Mouse (Mus musculus) forebrain, postnatal 0 days (tissue): ENCODE results near the gene Foxo3. TPM values are rescaled to one million over a fixed set of nuclear protein-coding genes. Genes with fewer than 3 reads are reported as not detected.

Experiments
- ATAC-seq: fragments of 200-750 bp; cut with Nextera tagmentation; 2 replicates; pipeline ENCODE4 v1.8.0; 2017; ENCODE audit warnings: mild to moderate bottlenecking, moderate library complexity
- DNase-seq: peaks from one replicate; pipeline ENCODE4 v3.0.0-alpha.2; 2015
- H3K27ac ChIP-seq: fragments of 300-500 bp; sonication (generic); 2 replicates; pipeline ENCODE4 v1.5.1; 2014; ENCODE audit warnings: low read depth, mild to moderate bottlenecking, antibody characterized with exemption, low read length, moderate library complexity, mixed read lengths
- H3K27me3 ChIP-seq: fragments of 300-500 bp; sonication (generic); 2 replicates; pipeline ENCODE4 v1.6.1; 2014; ENCODE audit warnings: mild to moderate bottlenecking, low read length, mixed read lengths; ENCODE audit not compliant: insufficient read depth
- H3K36me3 ChIP-seq: fragments of 300-500 bp; sonication (generic); 2 replicates; pipeline ENCODE4 v1.6.1; 2014; ENCODE audit warnings: mild to moderate bottlenecking, moderate library complexity; ENCODE audit not compliant: insufficient read depth
- H3K4me1 ChIP-seq: fragments of 300-500 bp; sonication (generic); 2 replicates; pipeline ENCODE4 v1.6.1; 2014; ENCODE audit warnings: antibody characterized with exemption; ENCODE audit not compliant: insufficient read depth
- H3K4me2 ChIP-seq: fragments of 300-500 bp; sonication (generic); 2 replicates; pipeline ENCODE4 v1.6.1; 2014; ENCODE audit warnings: low read depth, mild to moderate bottlenecking, moderate library complexity
- H3K4me3 ChIP-seq: fragments of 300-500 bp; sonication (generic); 2 replicates; pipeline ENCODE4 v1.5.1; 2014; ENCODE audit warnings: low read depth, low read length, mixed read lengths
- H3K9ac ChIP-seq: fragments of 300-500 bp; sonication (generic); 2 replicates; pipeline ENCODE4 v1.6.1; 2014; ENCODE audit warnings: mild to moderate bottlenecking
- H3K9me3 ChIP-seq: fragments of 300-500 bp; sonication (generic); 2 replicates; pipeline ENCODE4 v1.6.1; 2016; ENCODE audit warnings: low read length
- CTCF ChIP-seq: sonication (generic); IDR thresholded peaks from 2 replicates; pipeline ENCODE4 v1.5.1; 2016; ENCODE audit warnings: antibody characterized with exemption, control low read depth, low read depth
- WGBS: fragments of 180-500 bp; shearing (Covaris S2); extraction: QIAGEN DNeasy Blood & Tissue Kit; methylation state at CpG from one replicate; pipeline ENCODE4 v1.1.7; 2014; 5-methylcytosine and 5-hydroxymethylcytosine counted together
- polyA plus RNA-seq: library from polyadenylated mRNA; unstranded; fragments of >200 nt; fragmentation: Nextera tagmentation; extraction: Ambion mirVana; gene quantifications from 2 replicates; pipeline ENCODE4 v1.2.1, GENCODE M21; 2015
- total RNA-seq: library from RNA; depleted of rRNA; stranded (reverse); fragments of >200 nt; gene quantifications from 2 replicates; pipeline ENCODE4 v1.2.3, GENCODE M21; 2014

Foxo3 gene
- total and polyA plus RNA-seq, 2 experiments from 2014 or later: 6.5 to 29.1 TPM

DNA sequence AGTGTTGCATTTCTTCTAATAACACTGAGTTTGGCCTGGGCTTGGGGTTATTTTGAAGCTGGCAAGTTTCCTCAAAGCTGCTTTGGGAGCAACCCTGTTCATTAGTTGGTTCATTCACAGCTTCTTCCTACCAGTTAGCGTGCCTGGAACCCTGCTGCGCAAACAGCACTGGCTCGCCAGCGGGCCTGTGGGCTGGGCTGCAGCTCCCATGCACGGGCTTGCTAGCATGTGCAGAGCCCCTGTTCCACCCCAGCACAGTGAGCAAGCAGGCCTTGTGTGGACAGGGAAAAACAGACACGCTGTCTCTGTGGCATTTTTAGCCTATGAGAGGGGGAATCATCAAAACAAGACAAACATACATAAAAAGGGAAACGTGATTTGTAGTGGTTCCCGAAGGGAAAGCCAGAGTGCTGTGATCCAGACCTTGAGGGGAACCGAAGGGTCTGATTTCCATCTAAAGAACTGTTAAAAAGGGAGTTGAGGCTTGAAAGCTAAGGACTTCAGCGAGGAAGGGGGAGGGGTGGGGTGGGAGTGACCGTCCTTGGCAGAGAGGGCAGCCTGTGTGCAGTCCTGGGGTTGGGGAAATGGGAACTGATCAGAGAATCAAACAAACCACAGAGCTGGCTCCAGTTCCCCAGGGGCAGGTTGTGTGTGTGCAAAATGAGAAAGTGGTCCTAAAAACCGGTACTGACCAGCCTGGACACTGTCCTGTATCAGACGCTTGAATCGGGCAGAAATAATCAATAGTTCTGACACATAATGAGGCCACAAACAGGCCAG, 123.9 kb downstream of the Foxo3 start:
- Histone ChIP-seq H3K4me3 (no peak overlapping the region), H3K4me2 (no peak overlapping the region), H3K36me3 (no peaks in the 10 kb centered on the region), H3K9ac (no peak overlapping the region), H3K9me3 (no peaks in the 10 kb centered on the region), H3K4me1 (no peaks in the 10 kb centered on the region), H3K27me3 (no peaks in the 10 kb centered on the region), H3K27ac (no peak overlapping the region)
- no peak for TF ChIP-seq CTCF
- WGBS: 29% methylated on average over 14 of the region's 14 CpGs
- DNase-seq: peak; percentile 32
- ATAC-seq: peak; percentile 59; the same call in 1 of the 2 replicates

DNA sequence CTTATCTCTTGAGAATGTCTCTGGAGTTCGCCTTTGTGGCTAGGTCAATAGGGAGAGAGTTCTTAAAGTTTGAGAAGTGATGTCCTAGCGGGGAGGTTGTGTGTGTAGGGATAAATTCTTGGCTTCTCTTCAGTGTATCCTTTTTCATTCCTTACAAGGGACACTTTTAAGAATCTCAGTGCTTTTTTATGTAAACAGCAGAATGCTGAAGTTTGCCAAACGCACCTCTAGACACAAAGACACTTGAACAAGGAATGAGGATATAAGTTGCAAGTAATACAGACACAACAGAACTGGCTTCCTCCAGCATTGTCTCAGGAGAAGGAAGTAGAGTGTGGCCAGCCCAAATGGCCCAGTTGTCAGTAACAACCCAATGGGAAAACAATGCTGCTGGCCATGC, 126.8 kb downstream of the Foxo3 start:
- H3K9me3 ChIP-seq: no peaks in the 10 kb centered on the region

DNA sequence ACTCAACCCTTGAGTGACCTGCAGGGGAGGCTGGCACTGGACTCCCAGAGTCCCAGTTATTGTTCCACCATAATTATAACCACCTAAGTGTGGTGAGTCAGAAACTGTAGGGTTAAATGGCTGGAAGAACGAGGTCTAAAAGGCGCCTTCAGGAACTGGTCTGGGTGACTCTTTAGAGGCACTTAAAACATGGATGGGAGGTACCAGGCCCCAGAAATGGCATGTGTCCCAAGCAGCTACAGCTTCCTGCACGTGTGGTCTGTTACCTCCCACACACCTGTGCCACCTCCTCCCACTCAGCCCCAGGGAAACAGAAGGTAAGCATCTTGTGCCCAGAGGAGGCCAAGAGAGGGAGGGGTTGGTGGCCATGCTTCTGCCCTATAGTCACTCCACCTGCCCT, 128.2 kb downstream of the Foxo3 start:
- H3K27me3 ChIP-seq: no peaks in the 10 kb centered on the region
- TF ChIP-seq CTCF: no peak
- H3K36me3 ChIP-seq: no peaks in the 10 kb centered on the region
- H3K9me3 ChIP-seq: no peaks in the 10 kb centered on the region
- no peaks in the 10 kb centered on the region for H3K4me1 ChIP-seq
- no peak for ATAC-seq
- H3K4me3 ChIP-seq: no peak overlapping the region
- H3K27ac ChIP-seq: no peak overlapping the region
- 81% methylated on average over 3 of the region's 3 CpGs for WGBS
- DNase-seq: no peak
- H3K9ac ChIP-seq: no peak overlapping the region
- no peak overlapping the region for H3K4me2 ChIP-seq

More for the DNA sequence above, 126.8 kb downstream of the Foxo3 start:
- H3K36me3 ChIP-seq: no peaks in the 10 kb centered on the region
- H3K4me2 ChIP-seq: no peak overlapping the region
- TF ChIP-seq CTCF: no peak
- H3K9ac ChIP-seq: no peak overlapping the region
- no peaks in the 10 kb centered on the region for H3K4me1 ChIP-seq
- H3K27me3 ChIP-seq: no peaks in the 10 kb centered on the region
- no peak overlapping the region for H3K4me3 ChIP-seq
- ATAC-seq: no peak
- H3K27ac ChIP-seq: no peak overlapping the region
- no peak for DNase-seq
- WGBS: 91% methylated on average over 3 of the region's 3 CpGs

DNA sequence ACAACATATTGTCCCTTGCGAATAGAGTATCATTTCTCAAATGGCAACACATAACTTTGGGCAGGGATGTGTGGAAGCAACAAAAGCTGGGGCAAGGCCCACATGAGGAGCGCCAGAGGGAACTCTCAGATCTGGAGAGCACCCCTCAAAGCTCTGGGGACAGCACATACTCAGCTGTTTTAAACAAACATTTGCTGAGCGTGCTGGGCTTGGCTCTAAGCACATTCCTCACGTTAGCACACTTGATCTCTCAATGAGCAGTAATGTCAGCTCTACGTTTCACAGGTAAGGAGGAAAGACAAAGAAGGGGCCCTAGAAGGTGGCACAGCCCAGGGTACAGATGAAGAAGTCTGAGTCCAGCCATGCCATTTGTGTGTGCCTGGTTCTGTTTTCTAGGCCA, 131.3 kb downstream of the Foxo3 start:
- Histone ChIP-seq H3K4me3 (no peak overlapping the region), H3K27me3 (no peaks in the 10 kb centered on the region), H3K4me2 (no peak overlapping the region), H3K36me3 (no peaks in the 10 kb centered on the region), H3K27ac (no peak overlapping the region), H3K9ac (no peak overlapping the region), H3K4me1 (no peaks in the 10 kb centered on the region), H3K9me3 (no peaks in the 10 kb centered on the region)
- ATAC-seq: no peak
- WGBS: 75% methylated on average over 5 of the region's 5 CpGs
- DNase-seq: no peak
- TF ChIP-seq CTCF: no peak

DNA sequence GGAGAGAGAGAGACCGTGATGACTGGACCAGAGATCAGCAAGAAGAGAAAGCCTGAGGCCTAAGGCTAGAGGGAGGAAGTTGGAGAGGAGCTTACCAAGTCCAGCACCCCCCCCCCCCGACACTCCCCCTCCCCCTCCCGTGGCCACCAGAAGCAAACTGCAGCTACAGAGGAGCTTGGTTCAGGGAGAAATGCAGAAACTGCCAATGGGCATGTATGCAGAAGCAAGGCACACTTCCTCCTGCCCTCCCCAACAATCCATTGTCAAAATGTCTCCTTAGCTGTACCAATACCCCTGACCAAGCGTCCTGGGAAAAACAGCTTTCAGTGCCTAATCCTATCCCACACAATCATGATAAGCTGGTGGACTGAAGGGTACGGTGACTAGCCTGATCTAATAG, 131.8 kb downstream of the Foxo3 start:
- no peak overlapping the region for H3K9ac ChIP-seq
- no peak overlapping the region for H3K4me3 ChIP-seq
- no peaks in the 10 kb centered on the region for H3K27me3 ChIP-seq
- 70% methylated on average over 5 of the region's 5 CpGs for WGBS
- no peaks in the 10 kb centered on the region for H3K36me3 ChIP-seq
- H3K27ac ChIP-seq: no peak overlapping the region
- TF ChIP-seq CTCF: no peak
- H3K4me1 ChIP-seq: no peaks in the 10 kb centered on the region
- ATAC-seq (no peak), DNase-seq (no peak)
- no peaks in the 10 kb centered on the region for H3K9me3 ChIP-seq
- no peak overlapping the region for H3K4me2 ChIP-seq

DNA sequence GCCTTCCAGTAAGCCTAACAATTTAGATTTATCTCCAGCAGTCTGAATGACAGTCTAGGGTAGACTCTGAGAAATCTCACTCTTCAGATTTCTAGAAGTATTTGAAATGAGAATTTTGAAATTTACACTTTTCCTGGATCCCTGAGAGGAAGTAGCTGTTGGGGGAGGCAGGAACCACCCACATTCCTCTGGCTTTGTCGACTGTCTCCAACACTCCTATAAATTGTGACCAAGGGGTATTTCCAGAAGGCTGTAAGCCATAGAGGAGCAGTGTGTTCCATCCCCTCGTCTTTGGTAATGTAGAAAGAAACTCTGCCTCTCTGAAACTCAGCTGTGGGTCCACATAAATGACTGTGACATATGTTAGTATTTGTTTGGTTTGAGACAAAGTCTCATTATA, 132.4 kb downstream of the Foxo3 start:
- ATAC-seq (no peak), DNase-seq (no peak)
- no peak overlapping the region for H3K4me3 ChIP-seq
- TF ChIP-seq CTCF: no peak
- H3K4me1 ChIP-seq: no peaks in the 10 kb centered on the region
- H3K27ac ChIP-seq: no peak overlapping the region
- H3K4me2 ChIP-seq: no peak overlapping the region
- H3K9me3 ChIP-seq: no peaks in the 10 kb centered on the region
- H3K36me3 ChIP-seq: no peaks in the 10 kb centered on the region
- WGBS: 58% methylated on average over 2 of the region's 2 CpGs
- H3K27me3 ChIP-seq: no peaks in the 10 kb centered on the region
- H3K9ac ChIP-seq: no peak overlapping the region

DNA sequence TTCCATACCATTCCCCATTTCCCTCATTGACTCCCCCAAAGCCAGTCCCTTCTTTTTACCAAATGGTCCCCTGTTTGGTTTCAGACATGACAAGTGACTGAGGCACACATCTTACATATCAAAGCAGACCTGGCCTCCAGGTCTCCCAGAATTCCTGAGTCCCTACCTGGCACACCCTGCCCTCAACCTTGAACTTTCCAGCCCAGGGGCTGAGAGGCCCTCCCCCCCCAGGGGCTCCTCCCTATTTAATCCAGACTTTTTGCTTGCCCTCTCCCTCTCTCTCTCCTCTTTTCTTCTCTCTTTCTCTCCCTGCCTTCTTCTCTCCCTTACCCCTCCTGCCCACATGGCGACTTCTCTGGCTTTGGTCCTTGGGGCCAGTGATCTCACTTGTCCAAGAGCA, 133.8 kb downstream of the Foxo3 start:
- H3K36me3 ChIP-seq: no peaks in the 10 kb centered on the region
- whole genome bisulfite sequencing: 87% methylated on average over 1 of the region's 1 CpGs
- no peak for ATAC-seq
- H3K27me3 ChIP-seq: no peaks in the 10 kb centered on the region
- no peak overlapping the region for H3K27ac ChIP-seq
- no peak overlapping the region for H3K4me2 ChIP-seq
- H3K9me3 ChIP-seq: no peaks in the 10 kb centered on the region
- H3K9ac ChIP-seq: no peak overlapping the region
- no peak overlapping the region for H3K4me3 ChIP-seq
- no peak for TF ChIP-seq CTCF
- no peaks in the 10 kb centered on the region for H3K4me1 ChIP-seq
- DNase-seq: no peak
